Mouse (Mus musculus): Measurements from ENCODE around the gene Patl1.
"Not testable (repeated sequence)": the region's sequence is repeated elsewhere in the genome, so short reads cannot be mapped to it uniquely, and the experiment has no call there.

Gene Patl1

GRCm38 (mm10) chr19:11969155-11970050 lies 57.2 kb downstream of the Patl1 start:
- no peak for DNase-seq

- DNase-seq, result peak in 1 of 2 experiments; percentile 28
Measured at GRCm38 (mm10) chr19:11973511-11974222, 61.5 kb downstream of the Patl1 start.

GRCm38 (mm10) chr19:11974223-11974540 lies 62.0 kb downstream of the Patl1 start:
- peak; percentile 43 to 66 for DNase-seq

GRCm38 (mm10) chr19:11975683-11976082 lies 63.5 kb downstream of the Patl1 start:
- no peak for DNase-seq

- no peak for DNase-seq
Measured at GRCm38 (mm10) chr19:11977363-11977762, 65.2 kb downstream of the Patl1 start.

DNA sequence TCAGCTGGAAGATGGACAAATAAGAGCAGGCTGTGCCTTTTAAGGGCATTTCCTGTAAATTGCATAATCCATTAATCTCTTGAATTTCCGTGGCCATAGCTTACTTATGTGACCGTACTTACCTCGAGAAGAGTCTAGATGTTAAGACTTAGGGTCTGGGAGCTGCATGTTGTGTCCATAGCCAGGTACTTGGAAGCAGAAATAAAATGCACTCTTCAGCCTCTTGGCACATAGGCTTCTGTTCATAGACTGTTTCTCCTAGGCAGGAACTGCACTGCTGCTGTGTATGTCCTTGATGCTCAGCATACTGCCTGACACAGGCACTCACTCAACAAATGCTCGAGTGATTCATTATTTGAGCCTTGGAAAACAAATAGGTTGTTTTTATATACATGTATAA lies 68.3 kb downstream of the Patl1 start:
- no peak for DNase-seq

DNA sequence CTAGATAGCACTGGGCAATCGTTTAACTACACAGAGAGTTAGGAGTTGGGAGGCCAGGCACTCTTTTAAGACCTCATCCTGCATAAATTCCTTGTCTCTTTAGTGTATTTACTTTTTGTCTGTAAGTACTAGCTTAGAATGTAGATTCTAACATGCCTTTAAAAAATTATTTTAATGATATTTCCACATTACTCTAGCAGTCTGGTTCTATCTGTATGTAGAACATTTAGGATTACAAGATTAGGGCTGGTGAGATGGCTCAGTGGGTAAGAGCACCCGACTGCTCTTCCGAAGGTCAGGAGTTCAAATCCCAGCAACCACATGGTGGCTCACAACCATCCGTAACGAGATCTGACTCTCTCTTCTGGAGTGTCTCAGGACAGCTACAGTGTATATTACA lies 72.4 kb downstream of the Patl1 start:
- not testable (repeated sequence) for DNase-seq

DNA sequence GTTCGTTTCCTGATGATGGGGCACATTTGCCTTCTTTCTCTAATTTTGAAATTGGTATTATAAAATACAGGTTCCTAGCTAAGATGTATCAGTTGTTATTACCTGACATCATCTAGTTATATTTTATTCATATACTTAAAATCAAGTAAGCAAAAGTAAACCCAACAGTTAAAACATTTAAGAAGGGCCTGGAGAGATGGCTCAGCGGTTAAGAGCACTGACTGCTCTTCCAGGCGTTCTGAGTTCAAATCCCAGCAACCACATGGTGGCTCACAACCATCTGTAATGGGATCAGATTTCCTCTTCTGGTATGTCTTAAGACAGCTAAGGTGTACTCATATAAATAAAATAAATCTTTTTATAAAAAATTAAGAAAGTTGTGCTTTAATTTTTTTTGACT lies 75.6 kb downstream of the Patl1 start:
- DNase-seq, result no peak

DNA sequence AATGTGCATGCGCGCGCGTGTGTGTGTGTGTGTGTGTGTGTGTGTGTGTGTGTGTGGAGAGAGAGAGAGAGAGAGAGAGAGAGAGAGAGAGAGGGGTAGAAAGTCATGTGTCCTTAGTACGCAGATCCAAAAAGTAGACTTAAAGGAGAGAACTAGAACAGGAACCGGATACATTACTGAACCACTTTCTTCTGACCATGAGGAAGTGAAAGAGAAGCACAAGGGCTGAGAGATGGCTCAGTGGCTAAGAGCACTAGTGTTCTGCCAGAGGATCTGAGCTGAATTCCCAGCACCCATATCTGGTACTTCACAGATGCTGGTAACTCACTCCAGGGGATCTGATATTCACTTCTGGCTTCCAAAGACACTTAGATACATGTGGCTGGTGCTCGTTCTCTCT lies 77.1 kb downstream of the Patl1 start:
- no peak for DNase-seq

DNA sequence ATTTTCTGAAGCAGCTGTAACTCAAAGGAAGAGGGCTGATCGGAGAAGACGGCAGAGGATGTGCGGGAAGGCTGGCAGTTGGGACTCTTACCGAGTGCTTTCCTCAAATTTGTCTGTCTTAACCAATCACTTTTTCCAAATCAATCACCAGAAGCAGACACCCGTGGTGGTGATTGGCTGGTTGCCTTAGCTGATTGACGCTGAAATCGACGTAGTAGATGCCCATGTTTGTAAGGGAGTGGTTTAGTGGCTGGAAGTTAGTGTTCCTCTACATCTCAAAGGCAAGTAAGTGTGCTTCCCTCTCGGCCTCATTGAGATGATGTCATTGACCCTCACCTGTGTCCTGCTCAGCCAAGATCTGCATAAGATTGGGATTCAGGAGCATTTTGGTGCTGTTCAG lies 79.8 kb downstream of the Patl1 start:
- DNase-seq, result no peak

DNA sequence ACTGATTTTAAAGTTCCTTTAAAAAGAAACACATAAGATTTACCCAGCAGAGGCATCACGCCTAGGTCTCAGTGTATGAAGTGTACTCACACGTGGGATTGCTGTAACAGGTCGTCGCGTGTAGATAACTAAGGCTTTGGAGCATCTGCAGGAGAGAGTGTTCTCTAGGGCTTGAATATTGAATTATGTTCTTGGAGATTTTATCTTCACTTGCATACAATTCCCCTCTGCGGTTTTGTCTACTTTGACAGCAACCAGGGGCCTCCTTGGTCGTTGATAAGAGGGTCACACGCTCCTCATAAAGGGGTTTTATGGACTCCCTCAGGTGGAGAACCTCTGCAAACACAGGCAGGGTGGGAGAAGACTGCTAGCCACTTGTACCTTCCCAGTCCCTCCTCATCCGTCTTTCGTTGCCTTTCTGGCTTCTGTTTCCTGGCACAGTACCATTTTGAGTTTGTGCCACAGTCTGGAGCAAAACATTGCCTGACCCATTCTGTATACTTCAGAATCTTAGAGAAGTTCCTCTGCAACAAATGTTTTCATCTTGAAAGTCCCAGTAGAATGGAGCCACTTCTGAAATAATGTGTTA lies 80.3 kb downstream of the Patl1 start:
- DNase-seq, result no peak
